Mouse (Mus musculus) T-helper 1 cell (primary cell): ENCODE measurements at regions not wholly inside any gene's neighbourhood (a gene's known extent, or its start where the extent isn't known, plus 50 kb on each side); places are given as distances from the start of the nearest gene placed in this dataset.
"Not testable (repeated sequence)": the region's sequence is repeated elsewhere in the genome, so short reads cannot be mapped to it uniquely, and the experiment has no call there.

ENCODE experiments used
- in situ Hi-C: fragments of 300-600 bp; cut with MboI, MseI; formaldehyde crosslinking; loops from one replicate; pipeline ENCODE4 v1.15.1; 2025; ENCODE audit warnings: high pct_unique_total_duplicates

- in situ Hi-C loops, result no loop called here
These were observed 512.8 kb downstream of the Serpinb8 start for GRCm38 (mm10) chr1:108102607-108103006.

DNA sequence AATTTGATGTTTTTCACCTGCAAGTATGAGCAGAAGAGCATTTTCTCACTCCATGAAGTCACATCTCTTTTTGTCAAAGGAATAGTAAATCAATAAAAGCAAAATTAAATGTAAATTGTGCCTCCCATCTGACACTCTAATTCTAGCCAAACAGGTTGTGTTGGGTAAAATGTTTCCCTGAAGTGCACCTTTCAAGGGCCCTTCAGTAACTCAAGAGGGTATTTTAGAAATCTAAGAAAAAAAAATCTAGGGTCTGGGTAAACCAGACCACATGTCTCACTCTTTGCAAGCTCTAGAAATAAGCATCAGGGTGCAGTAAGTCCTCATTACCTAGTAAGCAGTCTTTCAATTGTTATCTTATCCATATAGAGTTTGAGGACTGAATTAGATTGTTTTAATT lies 521.2 kb downstream of the Serpinb8 start:
- in situ Hi-C loops, result no loop called here

GRCm38 (mm10) chr1:108127393-108127792 lies 537.6 kb downstream of the Serpinb8 start:
- in situ Hi-C loops, result no loop called here

GRCm38 (mm10) chr1:108132006-108132405 lies 542.2 kb downstream of the Serpinb8 start:
- in situ Hi-C loops, result no loop called here

- in situ Hi-C loops, result not testable (repeated sequence)
These were observed 545.5 kb downstream of the Serpinb8 start for GRCm38 (mm10) chr1:108135346-108135745.

DNA sequence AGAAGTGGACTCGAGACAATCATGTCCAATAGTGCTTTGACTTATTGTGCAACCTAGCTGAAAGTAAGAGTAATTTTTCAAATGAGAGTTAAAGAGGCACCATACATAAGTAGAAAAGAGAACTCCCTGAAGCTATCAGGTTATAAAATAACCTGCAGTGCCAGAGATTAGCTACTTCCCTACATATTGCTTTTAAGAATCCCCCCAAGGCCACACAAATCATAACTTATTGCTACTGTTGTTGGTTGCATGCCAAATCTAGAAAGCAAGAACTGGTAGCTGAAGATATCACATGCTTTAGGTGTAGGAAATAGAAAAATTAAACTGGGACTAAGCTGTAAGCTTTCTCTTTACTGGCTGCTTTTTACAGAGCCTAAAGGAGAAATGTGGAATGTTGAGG lies 554.3 kb downstream of the Serpinb8 start:
- in situ Hi-C loops, result no loop called here

- in situ Hi-C loops, result no loop called here
These were observed 591.8 kb downstream of the Serpinb8 start for GRCm38 (mm10) chr1:108181350-108182167.

DNA sequence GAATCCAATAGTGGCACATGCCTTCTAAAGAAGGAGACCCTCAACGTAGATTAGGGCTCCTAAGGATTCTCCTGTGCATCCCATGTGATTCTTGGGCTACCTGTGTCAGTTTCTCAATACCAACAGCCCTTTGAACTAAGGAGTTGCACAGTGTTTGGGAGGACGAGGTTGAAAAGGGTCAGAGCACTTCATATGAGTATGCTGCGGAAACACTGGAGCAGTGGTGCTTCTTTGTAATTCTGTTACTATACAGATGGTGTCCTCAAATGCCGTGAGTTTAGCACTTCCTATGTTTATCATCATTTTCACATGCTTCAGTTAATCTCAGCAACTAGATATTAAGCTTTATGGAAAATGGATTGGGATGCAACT lies 592.3 kb downstream of the Serpinb8 start:
- in situ Hi-C loops, result no loop called here

- in situ Hi-C loops, result no loop called here
These were observed 634.2 kb downstream of the Serpinb8 start for GRCm38 (mm10) chr1:108224047-108224446.

- in situ Hi-C loops, result no loop called here
These were observed 650.3 kb downstream of the Serpinb8 start for GRCm38 (mm10) chr1:108240152-108240551.

GRCm38 (mm10) chr1:108255147-108255546 lies 665.3 kb downstream of the Serpinb8 start:
- in situ Hi-C loops, result no loop called here

GRCm38 (mm10) chr1:108259355-108259754 lies 669.5 kb downstream of the Serpinb8 start:
- in situ Hi-C loops, result no loop called here

DNA sequence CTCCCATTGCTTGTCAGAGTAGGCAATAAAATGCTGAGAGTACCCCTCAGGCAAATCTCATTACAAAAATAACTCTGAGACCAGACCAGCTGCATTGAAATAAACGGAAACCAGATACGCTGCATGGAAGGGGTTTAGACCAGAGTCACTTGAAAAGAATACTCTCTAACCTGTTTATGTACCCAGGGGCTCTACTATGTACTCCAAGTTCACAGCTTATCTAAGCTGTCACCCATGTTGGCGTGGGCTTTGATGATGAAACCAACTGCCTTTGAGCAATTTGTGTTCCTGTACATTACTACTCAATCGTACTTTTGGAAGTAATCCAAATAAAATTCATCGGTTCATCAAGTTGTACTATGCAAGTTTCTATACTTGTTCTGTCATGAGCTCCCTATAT lies 692.3 kb downstream of the Serpinb8 start:
- in situ Hi-C loops, result no loop called here

- in situ Hi-C loops, result no loop called here
These were observed 696.8 kb downstream of the Serpinb8 start for GRCm38 (mm10) chr1:108286571-108286970.
